Mouse (Mus musculus): ENCODE results near the gene Rabgef1.

The Rabgef1 gene

DNA sequence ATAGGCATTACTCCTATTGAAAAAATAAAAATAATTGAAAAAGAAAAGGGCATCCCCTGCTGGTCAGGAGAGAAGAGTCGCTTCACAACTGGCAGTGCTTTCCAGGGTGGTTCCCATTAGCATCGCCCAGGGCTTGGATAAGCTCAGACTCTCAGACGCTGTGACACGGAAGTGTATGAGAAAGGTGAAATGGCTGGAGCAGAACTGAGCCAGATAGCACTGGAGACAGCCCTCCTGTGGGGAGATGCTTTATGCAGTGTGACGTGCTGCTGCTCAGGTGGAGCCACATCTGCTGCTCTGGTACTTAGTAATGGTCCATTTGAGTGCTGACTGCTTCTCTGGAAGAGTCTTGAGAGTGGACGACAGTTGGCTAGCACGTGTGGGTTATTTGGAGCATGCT is 8.8 kb downstream of the Rabgef1 start:
- H3K27me3 ChIP-seq (ENCODE audit: insufficient read depth, low read length): no peaks in the 10 kb centered on the region
- H3K4me3 ChIP-seq (replicated peaks; ENCODE audit: low read length): peak overlapping the region; percentile 23; the same call in 1 of the 2 replicates
- H3K9me3 ChIP-seq (ENCODE audit: low read length): no peaks in the 10 kb centered on the region
- peak; percentile 41 for TF ChIP-seq CTCF (conservative IDR thresholded peaks at IDR 0.05; ENCODE audit: low read length)
- no peak for TF ChIP-seq POU5F1 (IDR thresholded peaks at IDR 0.05; ENCODE audit: borderline replicate concordance, low read length)
- H3K36me3 ChIP-seq (ENCODE audit: insufficient read depth, low read length): no peaks in the 10 kb centered on the region
- peaks cover 73% of the 10 kb centered on the region for H3K4me1 ChIP-seq (replicated peaks; ENCODE audit: low read depth, low read length)

DNA sequence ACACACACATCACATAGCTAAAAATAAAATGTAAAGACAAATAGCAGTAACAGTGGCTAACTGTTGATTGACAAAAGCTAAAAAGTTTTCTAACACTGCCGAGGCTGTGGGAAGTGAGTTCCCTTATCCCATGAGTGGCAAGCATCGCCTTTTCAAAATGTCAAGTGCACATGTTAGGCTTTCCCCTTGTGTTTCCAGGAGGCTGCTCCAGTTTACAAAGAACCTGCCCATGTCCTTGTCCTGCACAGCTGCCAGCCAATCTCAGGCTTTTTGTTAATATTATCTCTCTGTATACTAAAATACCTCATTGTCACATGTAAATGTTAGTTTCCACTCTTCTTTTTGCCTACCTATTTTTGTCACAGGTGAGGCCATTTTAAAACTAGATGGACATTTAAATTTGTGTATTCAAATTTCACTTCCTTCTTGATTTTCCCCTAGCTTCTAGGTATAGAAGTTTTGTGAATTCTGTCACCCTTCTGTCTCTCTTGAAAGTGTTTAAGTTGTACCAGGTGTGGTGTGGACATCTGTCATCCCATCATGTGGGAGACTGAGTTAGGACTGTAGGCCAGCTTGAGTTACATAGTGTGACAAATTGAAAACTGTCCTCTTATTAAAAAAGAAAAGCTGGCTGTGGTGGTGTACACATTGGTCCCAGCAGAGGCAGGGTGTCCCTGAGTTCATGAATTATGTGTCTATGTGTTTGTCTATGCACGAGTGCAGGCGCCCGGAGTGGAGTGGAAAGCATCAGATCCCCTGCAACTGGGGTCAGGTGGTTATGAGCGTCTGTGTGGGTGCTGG is 10.3 kb downstream of the Rabgef1 start:
- Histone ChIP-seq H3K27me3 (ENCODE audit: insufficient read depth, low read length) (no peaks in the 10 kb centered on the region), H3K9me3 (ENCODE audit: low read length) (no peaks in the 10 kb centered on the region), H3K4me3 (replicated peaks; ENCODE audit: low read length) (no peak overlapping the region), H3K4me1 (replicated peaks; ENCODE audit: low read depth, low read length) (peaks cover 69% of the 10 kb centered on the region), H3K36me3 (ENCODE audit: insufficient read depth, low read length) (no peaks in the 10 kb centered on the region)
- TF ChIP-seq CTCF (conservative IDR thresholded peaks at IDR 0.05; ENCODE audit: low read length) (no peak), POU5F1 (IDR thresholded peaks at IDR 0.05; ENCODE audit: borderline replicate concordance, low read length) (no peak), NANOG (IDR thresholded peaks at IDR 0.05; ENCODE audit: borderline replicate concordance, low read length) (no peak)

DNA sequence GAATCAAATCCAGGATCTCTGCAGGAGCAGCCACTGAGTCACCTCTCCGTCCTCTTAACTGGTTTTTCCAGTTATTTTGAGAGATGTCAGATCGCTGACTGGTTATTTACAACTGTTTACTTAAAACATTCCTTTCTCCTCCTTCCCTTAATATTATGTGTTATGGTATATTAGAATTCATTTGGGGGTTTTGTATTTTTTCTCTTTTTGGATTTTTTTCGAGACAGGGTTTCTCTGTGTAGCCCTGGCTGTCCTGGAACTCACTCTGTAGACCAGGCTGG is 10.9 kb downstream of the Rabgef1 start:
- H3K4me1 ChIP-seq (replicated peaks; ENCODE audit: low read depth, low read length): peaks cover 70% of the 10 kb centered on the region
- no peak overlapping the region for H3K4me3 ChIP-seq (replicated peaks; ENCODE audit: low read length)
- peaks cover 1% of the 10 kb centered on the region; the same call in 1 of the 2 replicates for H3K36me3 ChIP-seq (ENCODE audit: insufficient read depth, low read length)
- TF ChIP-seq POU5F1 (IDR thresholded peaks at IDR 0.05; ENCODE audit: borderline replicate concordance, low read length) (no peak), CTCF (conservative IDR thresholded peaks at IDR 0.05; ENCODE audit: low read length) (no peak), NANOG (IDR thresholded peaks at IDR 0.05; ENCODE audit: borderline replicate concordance, low read length) (no peak)
- no peaks in the 10 kb centered on the region for H3K9me3 ChIP-seq (ENCODE audit: low read length)
- H3K27me3 ChIP-seq (ENCODE audit: insufficient read depth, low read length): no peaks in the 10 kb centered on the region

GRCm38 (mm10) chr5:130184193-130184856 is 12.7 kb downstream of the Rabgef1 start:
- H3K36me3 ChIP-seq (ENCODE audit: insufficient read depth, low read length): peaks cover 13% of the 10 kb centered on the region
- H3K9me3 ChIP-seq (ENCODE audit: low read length): no peaks in the 10 kb centered on the region
- TF ChIP-seq NANOG (IDR thresholded peaks at IDR 0.05; ENCODE audit: borderline replicate concordance, low read length): no peak
- TF ChIP-seq CTCF (conservative IDR thresholded peaks at IDR 0.05; ENCODE audit: low read length): no peak
- no peak for TF ChIP-seq POU5F1 (IDR thresholded peaks at IDR 0.05; ENCODE audit: borderline replicate concordance, low read length)
- no peaks in the 10 kb centered on the region for H3K27me3 ChIP-seq (ENCODE audit: insufficient read depth, low read length)
- H3K4me1 ChIP-seq (replicated peaks; ENCODE audit: low read depth, low read length): peaks cover 57% of the 10 kb centered on the region
- H3K4me3 ChIP-seq (replicated peaks; ENCODE audit: low read length): no peak overlapping the region

GRCm38 (mm10) chr5:130185312-130185711 is 13.7 kb downstream of the Rabgef1 start:
- peaks cover 48% of the 10 kb centered on the region for H3K4me1 ChIP-seq (replicated peaks; ENCODE audit: low read depth, low read length)
- no peak overlapping the region for H3K4me3 ChIP-seq (replicated peaks; ENCODE audit: low read length)
- no peaks in the 10 kb centered on the region for H3K27me3 ChIP-seq (ENCODE audit: insufficient read depth, low read length)
- peaks cover 23% of the 10 kb centered on the region for H3K36me3 ChIP-seq (ENCODE audit: insufficient read depth, low read length)
- TF ChIP-seq POU5F1 (IDR thresholded peaks at IDR 0.05; ENCODE audit: borderline replicate concordance, low read length) (no peak), CTCF (conservative IDR thresholded peaks at IDR 0.05; ENCODE audit: low read length) (no peak), NANOG (IDR thresholded peaks at IDR 0.05; ENCODE audit: borderline replicate concordance, low read length) (no peak)
- H3K9me3 ChIP-seq (ENCODE audit: low read length): no peaks in the 10 kb centered on the region

- H3K4me1 ChIP-seq (replicated peaks; ENCODE audit: low read depth, low read length): peaks cover 30% of the 10 kb centered on the region
- H3K4me3 ChIP-seq (replicated peaks; ENCODE audit: low read length): no peak overlapping the region
- TF ChIP-seq CTCF (conservative IDR thresholded peaks at IDR 0.05; ENCODE audit: low read length) (no peak), NANOG (IDR thresholded peaks at IDR 0.05; ENCODE audit: borderline replicate concordance, low read length) (no peak), POU5F1 (IDR thresholded peaks at IDR 0.05; ENCODE audit: borderline replicate concordance, low read length) (no peak)
- no peaks in the 10 kb centered on the region for H3K27me3 ChIP-seq (ENCODE audit: insufficient read depth, low read length)
- H3K9me3 ChIP-seq (ENCODE audit: low read length): no peaks in the 10 kb centered on the region
- H3K36me3 ChIP-seq (ENCODE audit: insufficient read depth, low read length): peaks cover 44% of the 10 kb centered on the region
Measured at GRCm38 (mm10) chr5:130187383-130187782, 15.8 kb downstream of the Rabgef1 start.

- H3K9me3 ChIP-seq (ENCODE audit: low read length): no peaks in the 10 kb centered on the region
Measured at GRCm38 (mm10) chr5:130190909-130191308, 19.3 kb downstream of the Rabgef1 start.

GRCm38 (mm10) chr5:130191865-130192264 is 20.3 kb downstream of the Rabgef1 start:
- Histone ChIP-seq H3K9me3 (ENCODE audit: low read length) (no peaks in the 10 kb centered on the region), H3K4me3 (replicated peaks; ENCODE audit: low read length) (no peak overlapping the region), H3K27me3 (ENCODE audit: insufficient read depth, low read length) (no peaks in the 10 kb centered on the region), H3K36me3 (ENCODE audit: insufficient read depth, low read length) (peaks cover 81% of the 10 kb centered on the region), H3K4me1 (replicated peaks; ENCODE audit: low read depth, low read length) (peaks cover 10% of the 10 kb centered on the region)
- TF ChIP-seq CTCF (conservative IDR thresholded peaks at IDR 0.05; ENCODE audit: low read length) (no peak), NANOG (IDR thresholded peaks at IDR 0.05; ENCODE audit: borderline replicate concordance, low read length) (no peak), POU5F1 (IDR thresholded peaks at IDR 0.05; ENCODE audit: borderline replicate concordance, low read length) (no peak)

More at GRCm38 (mm10) chr5:130190909-130191308, 19.3 kb downstream of the Rabgef1 start:
- no peaks in the 10 kb centered on the region for H3K27me3 ChIP-seq (ENCODE audit: insufficient read depth, low read length)
- peaks cover 18% of the 10 kb centered on the region for H3K4me1 ChIP-seq (replicated peaks; ENCODE audit: low read depth, low read length)
- no peak for TF ChIP-seq CTCF (conservative IDR thresholded peaks at IDR 0.05; ENCODE audit: low read length)
- no peak for TF ChIP-seq POU5F1 (IDR thresholded peaks at IDR 0.05; ENCODE audit: borderline replicate concordance, low read length)
- TF ChIP-seq NANOG (IDR thresholded peaks at IDR 0.05; ENCODE audit: borderline replicate concordance, low read length): no peak
- peaks cover 75% of the 10 kb centered on the region for H3K36me3 ChIP-seq (ENCODE audit: insufficient read depth, low read length)
- H3K4me3 ChIP-seq (replicated peaks; ENCODE audit: low read length): no peak overlapping the region
